Mouse (Mus musculus): ENCODE results near the gene Tmco4. TPM values are rescaled to one million over a fixed set of nuclear protein-coding genes. Genes with fewer than 3 reads are reported as not detected.

Gene Tmco4
- polyA plus RNA-seq (2014; fragmentation: Nextera tagmentation; extraction: Ambion mirVana), result 2.6 and 3.7 TPM in 2 replicates

DNA sequence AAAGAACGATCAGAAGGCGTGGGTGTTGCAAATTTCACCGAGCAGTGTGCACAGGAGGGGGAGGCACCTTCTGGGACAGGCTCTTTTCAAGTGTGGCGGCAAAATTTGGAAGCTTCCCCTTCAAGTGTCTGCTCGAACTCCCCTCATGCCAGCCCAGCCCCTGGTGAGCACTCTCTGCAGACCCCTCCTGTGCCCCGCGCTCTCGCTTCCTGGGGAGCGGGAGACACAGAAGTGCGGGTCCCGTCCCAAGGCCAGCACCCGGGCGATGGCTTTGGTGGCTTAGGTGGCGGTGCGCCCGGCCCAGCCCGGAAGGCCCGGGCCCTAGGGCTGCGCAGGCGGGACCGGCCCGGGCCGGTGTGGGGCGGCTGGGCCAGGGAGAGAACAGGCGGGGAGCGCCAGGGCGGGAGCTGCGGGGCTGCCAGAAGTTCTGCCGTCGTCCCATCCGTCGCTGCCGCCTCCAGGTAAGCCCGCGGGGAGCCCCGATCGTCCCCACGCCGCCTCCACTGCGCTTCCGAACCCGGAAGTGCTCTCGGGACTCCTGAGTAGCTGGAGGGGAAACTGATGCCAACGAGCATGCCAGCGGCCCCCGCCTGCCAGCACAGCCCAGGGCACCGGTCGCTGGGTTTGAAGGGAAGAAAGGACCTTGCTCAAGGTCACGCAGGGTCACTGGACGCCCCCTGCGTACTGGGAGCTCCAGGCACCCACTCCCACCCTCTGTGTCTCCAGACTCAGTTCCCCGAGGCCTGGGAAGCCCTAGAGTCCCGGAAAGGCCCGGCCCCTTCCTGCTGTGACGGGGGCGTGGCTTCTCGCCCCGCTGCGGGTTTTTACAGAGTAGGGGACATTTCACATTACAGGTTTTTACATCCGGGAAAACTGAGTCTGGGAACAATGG lies at the start of gene Tmco4:
TSS of gene Tmco4 (plus strand) at position 62 of the 892 bp plus-strand sequence.
- Histone ChIP-seq H3K4me1 (ENCODE audit: insufficient read depth) (peaks cover 10% of the 10 kb centered on the region; the same call in 1 of the 2 replicates), H3K4me3 (ENCODE audit: low read depth, low read length) (peak within 1 kb of the TSS; percentile 63), H3K27ac (ENCODE audit: low read depth) (peak within 1 kb of the TSS; percentile 87), H3K9me3 (ENCODE audit: low read depth, low read length) (no peaks in the 10 kb centered on the region), H3K36me3 (ENCODE audit: insufficient read depth) (no peaks in the 10 kb centered on the region), H3K9ac (peak within 1 kb of the TSS; percentile 90), H3K27me3 (ENCODE audit: insufficient read depth, low read length) (no peaks in the 10 kb centered on the region), H3K4me2 (peak within 1 kb of the TSS; percentile 99)
- DNase-seq, result peak; percentile 88
- under 1% methylated on average over 60 of the region's 60 CpGs for WGBS
- ATAC-seq (ENCODE audit: insufficient read depth), result peak; percentile 86
- no peak for TF ChIP-seq CTCF (IDR thresholded peaks at IDR 0.05; ENCODE audit: low read depth)

DNA sequence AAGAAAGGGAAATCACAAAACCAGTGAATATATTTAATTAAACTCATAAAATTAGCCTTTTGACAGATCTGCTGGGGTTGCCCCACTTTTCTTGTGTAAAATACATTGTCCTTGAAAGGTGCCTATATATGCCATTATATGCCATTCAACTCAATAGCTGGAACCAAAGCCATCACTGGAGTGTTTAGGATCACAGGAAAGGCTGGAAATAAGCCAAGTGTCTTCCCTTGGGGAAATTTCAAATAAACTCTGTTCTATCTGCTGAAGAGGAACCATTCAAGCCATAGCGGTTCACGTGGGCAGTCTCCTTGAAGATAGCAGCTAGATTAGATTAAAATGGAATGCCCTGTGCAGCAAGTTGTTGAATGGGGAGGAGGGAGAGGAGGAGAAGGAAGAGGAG lies 47.1 kb upstream of the Tmco4 start:
- 43% methylated on average over 2 of the region's 2 CpGs for WGBS
- Histone ChIP-seq H3K36me3 (ENCODE audit: insufficient read depth) (no peaks in the 10 kb centered on the region), H3K4me3 (ENCODE audit: low read depth, low read length) (no peak overlapping the region), H3K9ac (no peak overlapping the region), H3K4me2 (no peak overlapping the region), H3K27me3 (ENCODE audit: insufficient read depth, low read length) (no peaks in the 10 kb centered on the region), H3K27ac (ENCODE audit: low read depth) (no peak overlapping the region), H3K9me3 (ENCODE audit: low read depth, low read length) (no peaks in the 10 kb centered on the region), H3K4me1 (ENCODE audit: insufficient read depth) (no peaks in the 10 kb centered on the region)
- DNase-seq (peak; percentile 28), ATAC-seq (ENCODE audit: insufficient read depth) (no peak)
- no peak for TF ChIP-seq CTCF (IDR thresholded peaks at IDR 0.05; ENCODE audit: low read depth)

DNA sequence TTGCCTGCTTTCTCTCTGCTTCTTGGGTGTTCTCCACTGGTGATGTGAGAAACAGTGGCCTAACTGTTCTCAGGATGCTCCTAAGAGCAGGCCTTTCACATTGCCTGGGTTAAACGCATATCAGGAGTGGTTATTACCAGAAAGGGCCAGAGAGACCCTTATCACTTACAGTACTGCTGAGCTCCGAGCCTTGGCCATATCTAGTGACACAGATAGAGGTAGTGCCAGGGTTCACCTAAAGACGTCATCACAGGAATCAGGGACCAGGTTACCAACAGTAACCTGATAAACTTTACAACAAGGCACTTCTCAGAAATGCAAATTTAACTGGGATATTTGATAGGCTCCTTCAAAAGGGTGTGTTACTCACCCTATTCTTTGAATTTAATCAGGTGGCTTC lies 38.8 kb upstream of the Tmco4 start:
- no peak overlapping the region for H3K27ac ChIP-seq (ENCODE audit: low read depth)
- WGBS, result 49% methylated on average over 3 of the region's 3 CpGs
- ATAC-seq (ENCODE audit: insufficient read depth) (no peak), DNase-seq (no peak)
- H3K9ac ChIP-seq, result no peak overlapping the region
- no peaks in the 10 kb centered on the region for H3K36me3 ChIP-seq (ENCODE audit: insufficient read depth)
- no peak overlapping the region for H3K4me2 ChIP-seq
- TF ChIP-seq CTCF (IDR thresholded peaks at IDR 0.05; ENCODE audit: low read depth), result no peak
- no peaks in the 10 kb centered on the region for H3K27me3 ChIP-seq (ENCODE audit: insufficient read depth, low read length)
- no peak overlapping the region for H3K4me3 ChIP-seq (ENCODE audit: low read depth, low read length)
- H3K4me1 ChIP-seq (ENCODE audit: insufficient read depth), result peaks cover 5% of the 10 kb centered on the region; the same call in 1 of the 2 replicates
- no peaks in the 10 kb centered on the region for H3K9me3 ChIP-seq (ENCODE audit: low read depth, low read length)

DNA sequence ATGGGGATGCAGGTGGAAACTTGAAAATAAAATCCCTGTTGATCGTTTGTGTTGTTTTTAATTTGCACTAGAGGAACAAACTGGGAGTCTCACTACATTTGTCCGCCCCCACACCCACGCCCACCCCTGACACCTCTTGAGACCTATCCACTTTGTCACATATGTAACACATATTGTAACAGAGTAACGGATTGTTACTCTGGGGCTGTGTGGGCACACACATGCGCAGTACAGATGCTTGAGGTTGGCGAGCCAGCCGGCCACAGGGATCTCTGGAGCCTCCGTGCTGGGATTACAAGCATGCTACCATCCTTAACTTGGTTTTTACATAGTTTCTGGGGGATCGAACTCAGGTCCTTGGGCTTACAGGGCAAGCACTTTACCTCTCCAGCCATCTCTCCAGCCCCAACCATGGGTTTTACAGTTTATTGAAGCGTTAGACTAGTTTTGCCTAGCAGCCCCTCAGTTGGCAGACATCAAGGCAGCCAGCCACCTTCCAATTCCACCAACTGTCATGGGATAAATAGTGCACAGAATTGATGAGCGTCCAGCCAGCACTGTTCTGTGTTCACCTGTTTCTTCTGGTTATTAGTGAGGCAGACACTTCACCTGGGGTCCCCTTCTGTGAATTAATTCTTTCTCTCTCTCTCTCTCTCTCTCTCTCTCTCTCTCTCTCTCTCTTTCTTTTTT lies 38.1 kb upstream of the Tmco4 start:
- WGBS, result 77% methylated on average over 11 of the region's 11 CpGs
- H3K27ac ChIP-seq (ENCODE audit: low read depth), result no peak overlapping the region
- no peak for ATAC-seq (ENCODE audit: insufficient read depth)

DNA sequence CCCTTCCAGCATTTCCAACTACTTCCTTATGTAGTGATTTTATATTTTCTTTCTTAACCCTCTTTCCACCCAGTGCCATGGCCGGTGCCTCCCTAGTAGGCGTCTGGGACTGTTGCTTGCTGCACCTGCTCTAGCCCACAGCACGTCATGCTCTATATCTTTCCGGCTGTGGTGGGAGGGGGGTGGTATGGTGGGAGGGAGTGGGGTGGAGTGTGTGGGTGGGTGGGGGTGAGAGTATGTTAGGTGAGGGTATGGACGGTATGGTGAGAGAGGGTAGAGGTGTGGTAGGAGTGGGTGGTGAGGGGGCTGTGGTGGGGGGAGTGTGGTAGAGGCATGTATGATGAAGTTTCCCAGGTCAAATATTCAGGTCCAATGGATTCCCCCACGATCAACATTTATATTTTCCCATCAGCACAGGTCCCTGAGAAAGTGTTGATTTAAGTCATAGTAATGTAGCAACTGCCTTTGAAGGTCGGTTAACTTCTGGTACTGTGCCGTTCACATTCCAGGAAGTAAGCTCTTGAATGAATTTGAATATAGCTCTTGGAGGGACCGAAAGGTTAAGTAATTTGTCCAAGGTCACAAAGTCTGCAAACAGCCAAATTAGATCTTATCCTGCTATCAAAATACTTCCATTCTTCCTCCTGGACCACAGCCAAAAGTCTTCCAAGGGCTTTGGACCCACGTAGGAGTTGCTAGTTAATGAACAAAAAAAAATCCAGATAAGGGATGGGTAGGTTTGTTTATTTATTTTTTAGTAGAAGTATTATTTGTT lies 34.0 kb upstream of the Tmco4 start:
- no peak overlapping the region for H3K27ac ChIP-seq (ENCODE audit: low read depth)
- peak; percentile 60 for DNase-seq
- H3K9me3 ChIP-seq (ENCODE audit: low read depth, low read length), result no peaks in the 10 kb centered on the region
- H3K27me3 ChIP-seq (ENCODE audit: insufficient read depth, low read length), result no peaks in the 10 kb centered on the region
- H3K9ac ChIP-seq, result no peak overlapping the region
- ATAC-seq (ENCODE audit: insufficient read depth), result 0 out of 2 replicates have a peak, but pooled peaks have one; percentile 35
- no peak for TF ChIP-seq CTCF (IDR thresholded peaks at IDR 0.05; ENCODE audit: low read depth)
- 44% methylated on average over 10 of the region's 10 CpGs for WGBS
- peak overlapping the region; percentile 16; the same call in 1 of the 2 replicates for H3K4me2 ChIP-seq
- H3K36me3 ChIP-seq (ENCODE audit: insufficient read depth), result no peaks in the 10 kb centered on the region
- H3K4me3 ChIP-seq (ENCODE audit: low read depth, low read length), result no peak overlapping the region
- H3K4me1 ChIP-seq (ENCODE audit: insufficient read depth), result peaks cover 5% of the 10 kb centered on the region; the same call in 1 of the 2 replicates

More for the DNA sequence above, 38.1 kb upstream of the Tmco4 start:
- no peak overlapping the region for H3K4me3 ChIP-seq (ENCODE audit: low read depth, low read length)
- H3K9me3 ChIP-seq (ENCODE audit: low read depth, low read length), result no peaks in the 10 kb centered on the region
- no peak overlapping the region for H3K4me2 ChIP-seq
- peaks cover 5% of the 10 kb centered on the region; the same call in 1 of the 2 replicates for H3K4me1 ChIP-seq (ENCODE audit: insufficient read depth)
- H3K36me3 ChIP-seq (ENCODE audit: insufficient read depth), result no peaks in the 10 kb centered on the region
- no peaks in the 10 kb centered on the region for H3K27me3 ChIP-seq (ENCODE audit: insufficient read depth, low read length)
- no peak overlapping the region for H3K9ac ChIP-seq
- DNase-seq, result no peak
- no peak for TF ChIP-seq CTCF (IDR thresholded peaks at IDR 0.05; ENCODE audit: low read depth)

DNA sequence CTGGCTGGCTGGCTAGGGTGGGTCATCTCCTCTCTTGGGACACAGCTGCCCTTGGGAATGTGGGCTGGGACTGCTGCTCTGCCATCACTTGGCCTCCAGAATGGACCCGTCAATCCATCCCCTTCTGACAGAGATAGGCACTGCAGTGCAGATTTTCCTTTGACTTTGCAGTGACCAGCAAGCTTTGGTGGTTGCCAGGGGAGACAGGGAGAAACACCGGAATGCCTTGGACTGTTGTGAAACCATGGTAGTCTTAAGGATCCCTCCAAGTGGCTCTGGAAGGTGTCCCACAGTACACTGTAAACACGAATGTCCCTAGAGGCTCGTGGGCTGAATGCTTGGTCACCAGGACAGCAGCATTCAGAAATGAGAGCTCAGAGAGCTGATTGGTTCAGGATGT lies 33.2 kb upstream of the Tmco4 start:
- 46% methylated on average over 4 of the region's 4 CpGs for WGBS
- no peak overlapping the region for H3K27ac ChIP-seq (ENCODE audit: low read depth)

More for the DNA sequence above, 33.2 kb upstream of the Tmco4 start:
- no peaks in the 10 kb centered on the region for H3K36me3 ChIP-seq (ENCODE audit: insufficient read depth)
- peaks cover 5% of the 10 kb centered on the region; the same call in 1 of the 2 replicates for H3K4me1 ChIP-seq (ENCODE audit: insufficient read depth)
- no peak for TF ChIP-seq CTCF (IDR thresholded peaks at IDR 0.05; ENCODE audit: low read depth)
- H3K4me3 ChIP-seq (ENCODE audit: low read depth, low read length), result no peak overlapping the region
- H3K9ac ChIP-seq, result no peak overlapping the region
- DNase-seq, result peak; percentile 33
- no peak overlapping the region for H3K4me2 ChIP-seq
- H3K27me3 ChIP-seq (ENCODE audit: insufficient read depth, low read length), result no peaks in the 10 kb centered on the region
- H3K9me3 ChIP-seq (ENCODE audit: low read depth, low read length), result no peaks in the 10 kb centered on the region
- 0 out of 2 replicates have a peak, but pooled peaks have one; percentile 50 for ATAC-seq (ENCODE audit: insufficient read depth)
